Mouse (Mus musculus) megakaryocyte, embryonic 14.5 days (primary cell): Measurements from ENCODE around the gene Tcp11.

Experiments used
- FLI1 ChIP-seq: IDR thresholded peaks from 2 replicates; pipeline ENCODE4 v1.6.1; 2012; ENCODE audit warnings: low read length, inconsistent platforms, mixed read lengths
- GATA1 ChIP-seq: IDR thresholded peaks from 3 replicates; pipeline ENCODE4 v1.6.1; 2012; ENCODE audit warnings: mixed read lengths, low read length, inconsistent platforms, borderline replicate concordance

- TF ChIP-seq FLI1 (no peak), GATA1 (no peak)
These were observed 352 bp upstream of the Tcp11 start for GRCm38 (mm10) chr17:28080817-28081165.
